Mouse (Mus musculus) hindbrain, embryonic 12.5 days (tissue): ENCODE data around the gene Ptpn11. TPM values are rescaled to one million over a fixed set of nuclear protein-coding genes. Genes with fewer than 3 reads are reported as not detected.

Experiments used
- ATAC-seq: fragments of 200-750 bp; cut with Nextera tagmentation; 2 replicates; pipeline ENCODE4 v1.8.0; 2017; ENCODE audit warnings: moderate TSS enrichment; ENCODE audit not compliant: low FRiP score
- H3K27ac ChIP-seq: fragments of 300-500 bp; sonication (generic); 2 replicates; pipeline ENCODE4 v1.5.1; 2016; ENCODE audit warnings: mild to moderate bottlenecking
- H3K27me3 ChIP-seq: fragments of 300-500 bp; sonication (generic); 2 replicates; pipeline ENCODE4 v1.6.1; 2016; ENCODE audit warnings: mild to moderate bottlenecking
- H3K36me3 ChIP-seq: fragments of 300-500 bp; sonication (generic); 2 replicates; pipeline ENCODE4 v1.6.1; 2016; ENCODE audit warnings: mild to moderate bottlenecking
- H3K4me1 ChIP-seq: fragments of 300-500 bp; sonication (generic); 2 replicates; pipeline ENCODE4 v1.6.1; 2016
- H3K4me2 ChIP-seq: fragments of 300-500 bp; sonication (generic); replicated peaks from 2 replicates; pipeline ENCODE4 v1.6.1; 2016; ENCODE audit warnings: mild to moderate bottlenecking
- H3K4me3 ChIP-seq: fragments of 300-500 bp; sonication (generic); 2 replicates; pipeline ENCODE4 v1.5.1; 2016; ENCODE audit warnings: mild to moderate bottlenecking
- H3K9ac ChIP-seq: fragments of 300-500 bp; sonication (generic); 2 replicates; pipeline ENCODE4 v1.6.1; 2016; ENCODE audit warnings: mild to moderate bottlenecking, moderate library complexity
- H3K9me3 ChIP-seq: fragments of 300-500 bp; sonication (generic); replicated peaks from 2 replicates; pipeline ENCODE4 v1.6.1; 2016; ENCODE audit warnings: mild to moderate bottlenecking
- WGBS: fragments of 180-500 bp; shearing (Covaris S2); methylation state at CpG from one replicate; pipeline ENCODE4 v1.1.7; 2016; 5-methylcytosine and 5-hydroxymethylcytosine counted together
- polyA plus RNA-seq: library from polyadenylated mRNA; unstranded; fragments of >200 nt; fragmentation: Nextera tagmentation; extraction: Ambion mirVana; gene quantifications from 2 replicates; pipeline ENCODE4 v1.2.1, GENCODE M21; 2016

The Ptpn11 gene
- polyA plus RNA-seq, 1 experiment from 2014 or later = 22.7 TPM

DNA sequence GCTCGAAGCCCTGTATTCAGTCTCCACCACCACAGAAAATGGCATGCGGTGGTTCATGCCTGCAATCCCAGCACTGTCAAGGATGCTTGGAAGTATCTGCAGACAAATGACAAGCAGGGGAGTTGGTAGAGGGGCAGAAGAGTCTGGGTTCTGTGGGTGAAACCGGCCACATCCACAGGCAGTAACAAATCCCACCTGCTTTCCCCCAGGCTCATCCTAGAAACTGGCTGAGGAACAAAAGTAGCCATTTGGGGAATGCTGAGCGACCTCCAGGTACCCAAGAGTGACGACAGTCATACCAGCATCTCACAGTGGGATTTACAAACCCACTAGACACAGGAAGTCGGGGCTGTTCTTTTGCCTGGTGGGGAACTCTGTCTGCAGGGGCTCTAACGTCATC is 103.5 kb downstream of the Ptpn11 start:
- H3K9ac ChIP-seq = no peak overlapping the region
- no peak overlapping the region for H3K4me3 ChIP-seq
- no peaks in the 10 kb centered on the region for H3K27me3 ChIP-seq
- H3K4me1 ChIP-seq = peaks cover 6% of the 10 kb centered on the region
- H3K27ac ChIP-seq = no peak overlapping the region
- ATAC-seq = no peak
- H3K36me3 ChIP-seq = no peaks in the 10 kb centered on the region
- WGBS = 71% methylated on average over 7 of the region's 7 CpGs
- H3K4me2 ChIP-seq = no peak overlapping the region
- H3K9me3 ChIP-seq = peaks cover 9% of the 10 kb centered on the region

DNA sequence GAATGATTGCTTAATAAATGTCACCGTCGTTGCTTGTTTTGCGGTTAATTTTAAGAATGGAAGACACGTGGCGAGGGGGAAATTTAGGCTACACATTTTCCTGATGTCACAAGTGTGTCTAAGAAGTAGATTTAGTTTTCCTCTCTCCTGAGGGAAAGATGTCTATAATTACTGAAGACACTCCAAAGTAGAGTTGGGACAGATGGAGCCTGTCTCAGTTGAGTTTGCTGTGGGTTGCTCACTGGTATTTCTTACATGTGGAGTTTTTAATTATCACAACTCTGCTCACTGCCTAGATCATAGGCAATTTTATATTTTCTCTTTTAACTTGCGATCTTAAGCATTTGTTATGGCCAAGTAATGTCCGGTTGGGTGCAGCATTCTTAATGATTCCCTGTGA is 108.6 kb downstream of the Ptpn11 start:
- ATAC-seq = no peak
- no peaks in the 10 kb centered on the region for H3K27me3 ChIP-seq
- H3K27ac ChIP-seq = no peak overlapping the region
- H3K4me3 ChIP-seq = no peak overlapping the region
- H3K4me1 ChIP-seq = no peaks in the 10 kb centered on the region
- peaks cover 6% of the 10 kb centered on the region; the same call in 1 of the 2 replicates for H3K9me3 ChIP-seq
- no peaks in the 10 kb centered on the region for H3K36me3 ChIP-seq
- H3K9ac ChIP-seq = no peak overlapping the region
- WGBS = 93% methylated on average over 7 of the region's 7 CpGs
- no peak overlapping the region for H3K4me2 ChIP-seq

DNA sequence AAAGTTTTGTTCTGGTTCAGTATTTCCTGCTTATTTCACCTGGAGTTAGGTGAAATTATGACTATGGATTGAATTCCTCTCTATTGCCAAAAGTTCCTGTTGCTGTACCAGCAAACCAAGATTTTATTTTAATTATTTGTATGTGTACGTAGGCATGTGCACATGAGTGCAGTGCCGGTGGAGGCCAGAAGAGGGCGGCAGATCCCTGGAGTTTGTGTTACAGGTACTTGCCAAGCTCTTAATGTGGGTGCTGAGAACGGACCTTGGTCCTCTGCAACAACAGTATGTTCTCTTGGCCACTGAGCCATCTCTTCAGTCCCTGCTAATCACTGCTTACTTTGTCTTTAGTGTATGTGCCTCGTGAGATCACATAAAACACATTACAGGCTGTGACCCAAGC is 109.4 kb downstream of the Ptpn11 start:
- Histone ChIP-seq H3K9ac (no peak overlapping the region), H3K4me2 (no peak overlapping the region), H3K36me3 (no peaks in the 10 kb centered on the region), H3K9me3 (peaks cover 6% of the 10 kb centered on the region; the same call in 1 of the 2 replicates), H3K27ac (no peak overlapping the region), H3K4me3 (no peak overlapping the region), H3K4me1 (peaks cover 3% of the 10 kb centered on the region; the same call in 1 of the 2 replicates), H3K27me3 (no peaks in the 10 kb centered on the region)
- 77% methylated on average over 5 of the region's 5 CpGs for WGBS
- no peak for ATAC-seq

Other genes with a start within 250 kb of the Ptpn11 start
- 6.7 and 8.8 TPM in 2 replicates for gene Rph3a, start 181.3 kb downstream of the Ptpn11 start, polyA plus RNA-seq
- gene Rpl6, start 13.1 kb upstream of the Ptpn11 start, polyA plus RNA-seq = 472 and 473 TPM in 2 replicates
- gene Hectd4, start 28.8 kb upstream of the Ptpn11 start, polyA plus RNA-seq = 16.4 and 16.9 TPM in 2 replicates
- gene Trafd1, start 194.2 kb upstream of the Ptpn11 start, polyA plus RNA-seq = 115 and 116 TPM in 2 replicates
- gene Naa25, start 206.5 kb upstream of the Ptpn11 start, polyA plus RNA-seq = 42.7 and 43.3 TPM in 2 replicates